Mouse (Mus musculus) lung, adult 2 months (tissue): Measurements from ENCODE around the gene Nudt5.

Source experiments
- CTCF ChIP-seq: fragments of 200-500 bp; IDR thresholded peaks from 2 replicates; pipeline ENCODE4 v1.5.1; 2011; ENCODE audit warnings: mild to moderate bottlenecking, low read length, control low read depth; ENCODE audit not compliant: insufficient read depth
- POLR2A ChIP-seq: fragments of 200-500 bp; IDR thresholded peaks from 2 replicates; pipeline ENCODE4 v1.6.1; 2011; ENCODE audit warnings: low read depth, mild to moderate bottlenecking, control low read depth, low read length, borderline replicate concordance; ENCODE audit errors: extremely low read depth

- TF ChIP-seq CTCF (no peak), POLR2A (no peak)
These were observed 40.3 kb upstream of the Nudt5 start for GRCm38 (mm10) chr2:5804440-5805045.
